Mouse (Mus musculus) adrenal gland, adult 18-20 months (tissue): ENCODE measurements around the gene Wdr1. TPM values are rescaled to one million over a fixed set of nuclear protein-coding genes. Genes with fewer than 3 reads are reported as not detected.
A peak's percentile ranks its signal among the peaks of the same experiment; 100 is the strongest.
"Not testable (repeated sequence)": the region's sequence is repeated elsewhere in the genome, so short reads cannot be mapped to it uniquely, and the experiment has no call there.

Experiments
- DNase-seq, 2 experiments: peaks; one replicate each; pipeline ENCODE4 v3.0.0; 2021 to 2022; ENCODE audit warnings: low spot score in 2 of 2
- total RNA-seq, 2 experiments: library from RNA; stranded (reverse); gene quantifications; 1 replicate in 1 of 2; 2 replicates in 1 of 2; pipeline ENCODE4 v1.2.3; 2021

Gene Wdr1
- total RNA-seq, 2 experiments from 2014 or later = 123 to 153 TPM

DNA sequence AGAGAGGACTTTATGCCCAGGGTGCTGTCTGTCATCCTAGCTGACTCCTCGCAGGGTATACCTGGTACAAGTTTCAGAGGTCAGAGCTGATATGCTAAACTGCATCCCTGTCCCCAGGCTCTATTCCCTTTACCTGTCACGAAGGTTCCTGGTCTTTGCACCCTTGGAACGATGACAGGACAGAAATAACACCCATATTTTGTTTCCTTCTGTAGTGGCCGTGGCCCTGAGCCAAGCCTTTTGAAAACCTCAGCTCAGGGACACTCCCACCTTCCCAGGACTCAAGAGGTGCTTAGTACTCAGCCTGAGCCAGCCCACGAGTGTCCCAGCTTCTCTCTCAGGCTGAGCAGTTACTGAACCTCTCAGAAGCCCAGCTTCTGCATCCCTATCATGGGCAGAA is 64.5 kb downstream of the Wdr1 start:
- no peak for DNase-seq

DNA sequence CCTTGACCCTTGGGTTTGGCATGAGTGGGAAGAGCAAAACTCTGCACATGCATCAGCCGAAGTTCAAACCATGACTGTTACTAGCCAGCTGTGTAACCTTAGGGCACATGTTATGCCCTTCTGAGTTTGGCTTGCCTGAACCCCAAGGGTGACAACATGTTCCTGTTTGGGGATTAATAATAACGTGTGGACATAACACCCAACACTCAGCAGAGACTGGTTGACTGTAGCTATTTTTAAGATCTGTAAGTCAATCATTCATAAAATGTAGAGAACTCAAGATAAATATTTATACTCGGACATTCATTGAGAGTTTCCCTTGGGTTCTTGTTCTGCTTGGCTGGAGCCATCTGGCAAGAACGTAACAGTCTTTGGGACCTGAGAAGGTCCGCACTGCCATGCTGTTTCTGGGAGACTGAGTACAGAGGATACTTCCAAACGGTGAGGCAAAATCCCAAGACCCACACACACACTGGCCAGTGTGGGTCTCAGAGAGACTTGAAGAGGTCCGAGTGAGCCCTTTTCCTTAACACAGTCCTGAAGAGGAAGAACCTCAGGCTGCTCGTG is 66.4 kb downstream of the Wdr1 start:
- DNase-seq = no peak

DNA sequence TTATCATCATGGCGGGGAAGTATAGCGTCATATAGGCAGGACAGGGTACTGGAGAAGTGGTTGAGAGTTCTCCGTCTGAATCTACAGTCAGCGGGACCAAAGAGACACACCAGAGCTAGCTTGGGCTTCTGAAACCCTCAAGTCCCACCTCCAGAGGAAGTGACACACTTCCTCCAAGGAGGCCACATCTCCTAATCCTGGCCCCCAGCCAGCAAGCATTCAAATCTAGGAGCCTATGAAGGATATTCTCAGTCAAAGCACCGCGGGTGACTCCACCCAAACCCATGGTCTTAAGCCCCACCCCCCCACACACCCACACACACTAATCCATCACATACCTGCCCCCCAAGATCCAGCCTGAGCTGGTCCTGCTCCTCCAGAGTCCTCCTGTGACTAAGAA is 69.1 kb downstream of the Wdr1 start:
- no peak for DNase-seq

DNA sequence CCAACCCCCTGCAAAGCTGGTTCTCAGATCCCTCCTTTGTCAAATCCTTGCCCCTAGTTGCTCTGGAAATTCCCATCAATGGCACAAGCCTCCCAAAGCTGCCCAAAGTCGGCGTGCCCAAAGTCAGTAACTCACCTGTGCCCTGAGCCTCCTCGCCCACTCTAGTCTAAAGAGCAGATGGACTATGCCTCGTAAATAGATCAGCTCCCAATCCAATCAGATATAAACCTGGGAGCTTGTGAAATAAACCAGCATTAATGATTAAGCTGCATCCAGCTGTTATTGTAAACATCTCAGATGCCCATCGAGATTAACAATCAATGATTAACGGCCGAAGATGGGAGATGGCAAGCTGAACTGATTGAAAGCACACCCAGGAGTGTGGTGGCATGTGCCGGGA is 71.3 kb downstream of the Wdr1 start:
- DNase-seq = no peak

DNA sequence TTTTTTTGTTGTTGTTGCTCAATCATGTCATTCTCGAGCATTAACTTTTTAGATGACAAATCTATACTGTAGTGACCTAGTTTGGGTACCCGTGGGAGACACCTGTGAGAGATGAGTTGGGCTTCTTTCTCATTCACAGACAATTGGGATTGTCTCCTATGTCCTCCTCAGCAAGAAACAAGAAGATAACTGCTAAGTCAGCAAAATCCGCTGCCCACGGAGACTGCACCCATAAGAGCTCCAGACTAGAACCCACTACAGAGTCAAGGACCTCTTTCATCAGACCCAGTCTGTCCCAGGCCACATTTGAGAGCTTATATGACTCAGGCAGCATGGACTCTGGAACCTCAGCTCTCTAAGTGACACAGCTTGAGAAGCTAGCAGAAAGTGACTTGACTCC is 73.3 kb downstream of the Wdr1 start:
- DNase-seq = no peak

DNA sequence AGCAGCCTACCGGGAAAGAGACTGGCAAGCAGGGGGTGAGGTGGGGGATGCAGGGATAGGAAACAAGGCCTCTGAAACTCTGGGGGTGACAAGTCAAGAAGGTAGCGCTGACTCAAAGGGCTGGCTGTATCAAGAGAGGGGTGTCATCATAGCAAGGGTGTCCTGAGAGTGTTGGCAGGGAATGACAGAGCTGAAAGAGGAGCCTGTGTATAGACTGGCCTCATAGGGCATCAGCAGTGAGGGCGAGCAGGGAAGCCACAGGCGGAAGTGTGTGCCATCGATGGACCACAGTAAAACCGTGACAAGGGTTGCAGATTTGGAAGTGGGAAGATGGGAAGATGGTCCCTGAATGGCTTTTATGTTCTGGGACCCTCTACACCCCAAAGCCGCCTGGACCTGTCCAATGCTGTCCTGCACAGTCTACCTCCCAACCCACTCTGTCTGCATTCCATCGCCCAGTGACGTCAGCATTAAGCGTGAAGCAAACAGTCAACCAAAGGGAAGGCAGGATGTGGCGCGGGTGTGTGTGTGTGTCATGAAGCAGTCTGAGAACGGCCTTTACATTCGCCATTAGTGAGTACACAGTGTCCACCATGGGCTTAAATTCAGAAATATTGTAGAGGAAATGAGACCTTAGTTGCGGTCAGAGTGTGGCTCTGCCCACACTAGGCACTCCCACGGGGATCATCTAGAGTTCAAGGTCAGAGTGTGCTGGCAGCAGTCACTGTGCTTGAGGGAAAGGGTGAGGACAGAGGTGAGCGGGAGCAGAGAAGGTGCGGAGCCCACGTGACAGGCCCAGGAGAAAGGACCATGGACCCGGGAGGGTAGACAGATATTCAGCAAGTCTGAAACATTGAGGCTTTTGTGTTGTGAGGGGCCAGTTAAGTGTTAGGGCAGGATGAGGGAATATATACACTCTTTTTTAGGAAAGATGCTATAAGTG is 74.1 kb downstream of the Wdr1 start:
- no peak for DNase-seq

DNA sequence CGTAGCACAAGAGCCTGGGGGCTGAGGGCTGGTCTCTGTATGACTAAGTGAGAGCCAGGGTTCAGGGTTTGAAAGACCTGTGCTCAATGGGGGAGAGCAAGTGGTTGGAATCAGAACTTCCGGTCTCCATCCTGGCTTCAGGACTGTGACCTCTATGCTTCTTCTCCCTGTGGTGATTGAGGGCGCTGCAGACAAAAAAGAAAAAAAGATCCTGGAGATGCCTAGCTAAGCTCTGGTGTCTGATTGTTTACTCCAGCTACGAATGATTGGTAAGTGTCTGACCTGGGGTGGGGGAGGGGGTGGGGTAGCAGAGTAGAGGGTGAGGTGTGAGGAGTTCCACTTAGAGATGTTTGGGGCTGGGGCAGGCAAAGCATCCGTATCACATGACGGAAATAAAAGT is 75.0 kb downstream of the Wdr1 start:
- no peak for DNase-seq

DNA sequence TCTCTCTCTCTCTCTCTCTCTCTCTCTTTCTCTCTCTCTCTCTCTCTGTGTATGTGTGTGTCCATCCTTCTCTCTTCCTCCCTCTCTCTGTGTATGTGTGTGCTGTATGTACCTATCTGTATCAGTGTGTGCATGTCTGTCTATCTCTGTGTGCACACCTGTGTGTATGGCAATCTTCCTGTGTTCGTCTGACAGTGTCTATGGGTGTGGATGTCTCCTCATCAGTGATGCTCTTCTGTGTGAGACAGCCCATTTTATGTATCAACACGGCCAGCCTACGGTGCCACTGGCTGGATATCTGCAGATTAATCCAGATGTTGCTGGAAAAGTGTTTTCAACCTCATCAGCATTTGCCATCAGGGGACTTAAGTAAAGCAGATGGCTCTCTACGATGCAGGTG is 75.8 kb downstream of the Wdr1 start:
- DNase-seq = no peak

DNA sequence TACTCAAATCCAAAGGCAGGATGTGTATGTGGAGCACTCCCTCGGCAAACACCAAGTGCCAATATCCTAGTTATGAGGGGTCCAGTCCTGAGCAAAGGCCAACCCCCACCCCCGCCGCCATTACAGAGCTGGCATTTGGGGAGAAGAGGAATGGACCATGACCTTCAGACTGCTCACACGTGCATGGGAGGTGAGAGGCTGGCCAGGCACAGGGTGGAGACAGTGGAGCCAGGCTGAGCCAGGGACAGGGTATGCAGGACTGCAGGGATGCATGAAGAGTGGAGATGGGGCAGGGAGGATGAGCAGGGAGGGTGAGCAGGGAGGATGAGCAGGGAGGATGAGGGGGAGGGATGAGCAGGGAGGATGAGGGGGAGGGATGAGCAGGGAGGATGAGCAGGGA is 77.1 kb downstream of the Wdr1 start:
- no peak for DNase-seq

DNA sequence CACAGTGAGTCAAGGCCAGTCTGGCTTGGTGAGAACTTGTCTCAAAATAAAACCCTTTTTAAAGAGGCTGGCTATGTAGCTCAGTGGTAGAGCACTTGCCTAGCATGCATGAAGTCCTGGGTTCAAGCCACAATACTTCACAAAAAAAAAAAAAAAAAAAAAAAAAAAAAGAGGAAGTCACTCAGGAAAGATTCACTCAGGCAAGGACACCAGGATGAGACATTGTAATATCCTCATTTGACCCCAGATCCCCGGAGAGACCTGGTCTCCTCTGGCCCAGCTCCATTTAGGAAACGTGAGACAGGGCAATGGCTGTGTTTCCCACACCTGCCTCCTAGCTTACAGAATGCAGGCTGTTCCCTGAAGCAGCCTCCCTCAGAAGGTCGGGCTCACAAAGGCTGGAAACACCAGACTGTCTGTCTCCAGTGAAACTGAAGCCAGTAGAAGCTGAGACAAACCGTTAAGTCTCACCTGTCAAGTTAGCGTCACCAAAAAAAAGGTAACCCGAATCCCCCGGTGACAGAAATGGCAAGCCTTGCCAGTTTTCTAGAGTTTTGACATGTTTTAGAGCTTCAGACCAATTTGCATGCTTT is 79.4 kb downstream of the Wdr1 start:
- DNase-seq = no peak

DNA sequence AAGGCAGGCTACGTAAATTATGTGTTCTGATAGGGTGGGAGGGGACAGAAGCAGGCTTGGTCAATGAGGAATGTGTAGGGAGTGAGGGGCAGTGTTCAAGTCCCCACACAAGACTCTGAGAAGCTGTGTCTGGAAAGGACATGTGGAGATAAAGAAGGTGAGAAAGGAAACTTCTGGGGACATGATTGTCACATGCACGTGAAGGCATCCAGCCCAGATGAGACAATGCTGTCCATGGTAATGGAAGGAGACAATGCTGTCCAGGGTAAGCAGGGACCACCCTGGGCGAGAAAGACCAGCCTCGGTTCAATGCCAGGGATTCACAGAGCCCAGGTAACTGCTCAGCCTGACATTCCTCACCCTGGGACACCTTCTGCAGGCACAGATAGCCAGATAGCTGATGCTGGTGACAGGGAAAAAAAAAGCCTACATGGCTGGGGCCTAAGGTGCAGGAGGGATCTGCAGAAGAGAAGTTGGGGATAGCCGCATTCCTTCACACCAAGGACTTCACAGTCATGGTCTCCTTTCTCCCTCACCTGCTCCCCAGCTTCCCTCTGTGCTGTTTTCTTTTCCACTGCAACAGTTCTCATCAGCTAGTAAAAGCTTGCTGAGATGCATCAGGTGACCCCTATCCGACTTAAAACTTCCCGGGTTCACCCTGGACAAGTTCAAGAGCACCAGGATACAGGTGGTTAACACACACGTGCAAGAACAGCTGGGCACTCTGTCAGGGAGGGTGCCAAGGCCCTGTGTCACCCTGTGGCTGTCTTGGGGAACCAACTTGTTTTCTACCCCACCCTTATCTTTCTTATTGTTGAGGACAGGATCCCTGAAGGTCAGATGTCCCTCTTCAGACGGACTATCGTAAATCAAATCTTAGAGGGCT is 82.0 kb downstream of the Wdr1 start:
- DNase-seq = peak in 1 of 2 experiments; percentile 15

DNA sequence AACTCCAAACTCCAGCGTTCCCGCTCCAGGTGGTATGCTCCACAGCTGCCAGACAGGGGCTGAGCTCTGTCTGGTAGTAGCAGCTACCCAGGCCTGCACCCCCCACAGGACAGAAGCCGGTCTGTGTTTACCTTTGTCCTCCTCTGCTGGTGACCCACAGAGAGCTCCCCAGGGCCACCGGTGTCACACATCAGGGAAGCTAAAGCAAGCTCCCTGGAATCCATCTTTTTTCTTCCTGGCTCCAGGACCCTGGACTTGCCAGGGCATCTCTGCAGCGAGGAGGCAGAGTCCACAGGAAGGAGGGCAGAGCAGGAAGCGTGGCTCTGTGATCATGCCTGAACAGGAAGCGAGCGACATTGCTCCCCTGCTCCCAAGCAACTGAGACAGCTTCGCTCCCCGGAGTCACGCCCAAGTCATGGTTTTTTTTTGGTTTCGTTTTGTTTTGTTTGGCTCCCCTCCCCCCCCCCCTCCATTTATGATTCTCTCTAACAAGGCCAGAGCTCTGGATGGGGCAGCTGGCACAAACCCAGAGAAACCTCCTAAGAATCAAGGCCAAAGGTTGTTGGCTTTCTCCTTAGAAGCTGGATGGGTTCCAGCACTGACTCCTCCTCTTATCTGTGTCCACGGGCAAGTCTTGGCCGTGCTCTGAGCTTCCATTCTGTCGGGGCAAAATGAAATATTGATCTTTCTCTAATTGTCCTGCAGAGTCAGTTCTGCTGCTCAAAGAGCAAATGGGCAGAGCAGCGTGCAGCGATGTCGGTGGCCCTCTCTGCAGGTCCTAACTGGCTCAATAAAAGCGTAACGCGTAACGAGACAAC is 82.9 kb downstream of the Wdr1 start:
- peak; percentile 56 to 77 for DNase-seq

DNA sequence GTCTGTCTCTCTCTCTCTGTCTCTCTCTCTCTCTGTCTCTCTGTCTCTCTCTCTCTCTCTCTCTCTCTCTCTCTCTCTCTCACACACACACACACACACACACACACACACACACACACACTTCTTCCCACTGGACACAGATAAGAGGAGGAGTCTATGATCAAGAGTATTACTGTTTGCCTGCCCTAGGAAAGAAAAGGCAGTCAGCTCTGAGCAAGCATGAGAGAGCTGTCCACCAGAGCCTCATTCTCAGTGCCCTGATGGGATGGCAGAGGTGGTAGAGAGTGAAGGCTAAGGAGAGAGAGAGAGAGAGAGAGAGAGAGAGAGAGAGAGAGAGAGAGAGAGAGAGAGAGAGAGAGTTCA is 83.5 kb downstream of the Wdr1 start:
- not testable (repeated sequence) for DNase-seq

DNA sequence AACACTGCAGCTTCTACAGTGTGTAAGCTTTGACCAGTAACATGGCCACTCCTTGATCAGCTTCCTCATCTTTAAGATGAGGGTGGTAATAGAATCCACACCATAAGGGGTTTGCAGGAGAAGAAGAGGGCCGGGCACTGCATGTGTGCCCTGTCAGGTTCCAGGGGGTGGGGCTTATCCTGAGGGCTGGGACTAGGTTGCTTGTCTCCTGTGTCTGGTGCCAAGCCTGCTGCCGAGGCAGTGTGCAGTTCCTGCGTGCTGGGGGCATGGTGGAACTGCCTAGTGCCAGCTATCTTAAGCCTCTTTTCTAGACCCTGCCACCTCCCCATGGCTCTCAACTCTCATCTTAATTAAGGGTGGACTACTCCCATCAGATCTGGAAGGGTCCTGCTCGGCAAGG is 84.0 kb downstream of the Wdr1 start:
- DNase-seq = peak in 1 of 2 experiments; percentile 15

DNA sequence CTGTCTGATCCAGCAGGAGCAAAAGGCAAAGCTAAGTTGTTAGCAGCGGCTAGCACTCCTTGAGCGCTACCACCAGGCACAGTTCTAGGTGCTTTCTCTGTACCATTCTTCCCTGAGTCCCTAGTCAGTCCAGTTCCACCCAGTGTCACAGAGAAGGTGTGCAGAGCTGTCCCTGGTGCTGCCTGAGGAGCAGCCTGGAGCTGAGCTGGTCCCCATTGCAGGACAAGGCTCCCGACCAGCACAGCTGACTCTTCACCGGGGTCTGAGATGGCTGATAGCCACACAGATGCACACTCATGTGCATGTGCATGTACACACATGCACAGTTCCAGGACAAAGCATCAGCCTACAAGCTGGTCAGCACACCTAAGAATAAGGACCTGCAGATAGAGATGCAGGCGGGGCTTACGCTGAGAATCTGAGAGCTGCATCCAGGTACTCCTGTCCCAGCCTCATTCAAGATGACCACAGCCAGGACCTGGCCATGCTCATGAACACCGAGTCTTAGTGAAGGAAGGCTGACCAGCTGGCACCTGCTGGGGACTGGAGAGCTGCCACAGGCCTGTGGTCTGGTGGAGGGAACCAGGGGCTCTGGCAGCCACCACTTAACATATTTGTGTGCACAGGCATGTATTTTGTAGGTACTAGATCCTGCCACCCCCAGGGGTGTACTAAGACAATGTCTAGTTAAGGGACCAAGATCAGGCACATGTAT is 85.1 kb downstream of the Wdr1 start:
- DNase-seq = no peak

DNA sequence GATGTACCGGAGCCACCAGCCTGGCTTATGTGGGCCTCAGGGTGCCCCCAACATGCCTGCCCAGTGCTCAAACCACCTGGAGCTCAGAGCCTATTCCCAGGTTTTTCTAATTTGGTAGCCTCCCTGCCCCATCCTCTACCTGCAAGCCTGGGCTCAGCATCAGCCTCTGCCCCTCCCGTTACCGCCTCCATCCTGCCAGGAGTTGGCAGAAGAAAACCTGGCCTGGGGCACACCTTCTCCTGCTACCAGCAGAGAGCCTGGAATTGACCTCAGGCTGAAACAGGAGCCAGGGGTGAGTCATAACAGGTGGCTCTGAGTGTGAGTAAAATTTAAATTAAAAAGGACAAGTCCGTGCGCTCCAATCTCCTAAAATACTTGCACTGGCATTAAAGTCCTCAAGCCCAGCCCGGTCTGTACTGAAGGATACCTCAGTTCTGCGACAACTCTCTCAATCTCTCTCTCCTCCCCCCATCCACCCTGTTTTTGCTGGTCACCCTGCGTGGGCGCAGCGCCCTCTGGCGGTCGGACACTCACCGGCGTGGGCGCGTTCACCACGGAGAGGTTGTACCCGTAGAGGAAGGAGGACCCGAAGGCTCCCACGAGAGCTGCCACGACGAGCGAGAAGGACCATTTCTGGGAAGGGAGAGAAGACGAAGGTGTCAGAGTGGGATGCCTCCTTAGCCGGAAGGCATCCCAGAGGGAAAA is 86.0 kb downstream of the Wdr1 start:
- peak; percentile 35 to 54 for DNase-seq
